Mouse (Mus musculus): ENCODE data around the gene Svs6. TPM values are rescaled to one million over a fixed set of nuclear protein-coding genes. Genes with fewer than 3 reads are reported as not detected.

Gene Svs6
- polyA plus RNA-seq, 1 experiment from 2014 or later: not detected

DNA sequence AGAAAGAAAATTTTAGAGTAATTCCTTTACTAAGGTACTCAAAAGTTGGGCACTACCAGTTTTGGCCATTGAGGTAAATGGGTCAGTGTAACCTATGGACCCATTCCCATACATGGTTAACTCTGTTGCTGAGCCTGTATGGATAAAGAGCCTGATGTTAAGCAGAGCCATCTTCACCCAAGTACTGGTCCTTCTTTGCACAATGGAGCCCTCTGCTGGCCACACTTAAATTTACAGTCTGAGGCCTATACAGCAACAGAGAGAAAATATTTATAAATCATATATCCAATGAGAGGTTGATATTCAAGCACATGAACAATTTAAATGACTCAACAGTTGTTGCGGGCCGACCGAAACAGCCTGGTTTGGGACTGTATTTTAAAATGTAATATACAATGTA lies 32.4 kb downstream of the Svs6 start:
- peaks cover 5% of the 10 kb centered on the region; the same call in 1 of the 2 replicates for H3K9me3 ChIP-seq (ENCODE audit: control insufficient read depth, low read length)
- no peaks in the 10 kb centered on the region for H3K36me3 ChIP-seq (ENCODE audit: control insufficient read depth, insufficient read depth, low read length)
- no peaks in the 10 kb centered on the region for H3K27me3 ChIP-seq (replicated peaks; ENCODE audit: control insufficient read depth, insufficient read depth, low read length)
- DNase-seq (ENCODE audit: low spot score): peak; percentile 11
- no peak for ATAC-seq (ENCODE audit: low read depth)
- no peak overlapping the region for H3K4me2 ChIP-seq (ENCODE audit: low read depth, low read length)
- no peak overlapping the region for H3K9ac ChIP-seq (ENCODE audit: low read depth, low read length)
- no peaks in the 10 kb centered on the region for H3K4me1 ChIP-seq (ENCODE audit: control insufficient read depth, insufficient read depth, low read length)
- H3K27ac ChIP-seq (replicated peaks; ENCODE audit: low read depth, low read length): no peak overlapping the region
- no peak overlapping the region for H3K4me3 ChIP-seq (ENCODE audit: low read depth, low read length)
- WGBS: 93% methylated on average over 3 of the region's 3 CpGs

DNA sequence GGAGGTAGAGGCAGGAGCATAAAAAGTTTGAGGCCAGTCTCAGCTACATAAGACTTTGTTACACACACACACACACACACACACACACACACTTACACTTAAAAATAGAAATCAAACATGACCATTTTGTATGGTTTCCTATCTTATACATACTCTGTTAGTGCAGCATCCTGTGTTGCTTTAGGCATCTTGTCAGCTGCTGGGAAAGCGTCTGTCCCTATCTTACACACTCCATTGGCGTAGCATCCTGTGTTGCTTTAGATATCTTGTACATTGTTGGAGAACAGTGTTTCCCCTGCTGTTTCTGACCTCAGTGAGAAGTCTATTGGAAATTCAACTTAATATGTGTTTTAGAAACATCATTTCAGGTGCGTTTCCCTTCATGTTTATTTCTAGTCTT lies 36.1 kb downstream of the Svs6 start:
- no peak for DNase-seq (ENCODE audit: low spot score)
- WGBS: 81% methylated on average over 3 of the region's 3 CpGs
- Histone ChIP-seq H3K4me3 (ENCODE audit: low read depth, low read length) (no peak overlapping the region), H3K36me3 (ENCODE audit: control insufficient read depth, insufficient read depth, low read length) (no peaks in the 10 kb centered on the region), H3K4me1 (ENCODE audit: control insufficient read depth, insufficient read depth, low read length) (no peaks in the 10 kb centered on the region), H3K9me3 (ENCODE audit: control insufficient read depth, low read length) (peaks cover 5% of the 10 kb centered on the region; the same call in 1 of the 2 replicates), H3K27ac (replicated peaks; ENCODE audit: low read depth, low read length) (no peak overlapping the region), H3K27me3 (replicated peaks; ENCODE audit: control insufficient read depth, insufficient read depth, low read length) (no peaks in the 10 kb centered on the region), H3K4me2 (ENCODE audit: low read depth, low read length) (no peak overlapping the region), H3K9ac (ENCODE audit: low read depth, low read length) (no peak overlapping the region)
- ATAC-seq (ENCODE audit: low read depth): no peak

DNA sequence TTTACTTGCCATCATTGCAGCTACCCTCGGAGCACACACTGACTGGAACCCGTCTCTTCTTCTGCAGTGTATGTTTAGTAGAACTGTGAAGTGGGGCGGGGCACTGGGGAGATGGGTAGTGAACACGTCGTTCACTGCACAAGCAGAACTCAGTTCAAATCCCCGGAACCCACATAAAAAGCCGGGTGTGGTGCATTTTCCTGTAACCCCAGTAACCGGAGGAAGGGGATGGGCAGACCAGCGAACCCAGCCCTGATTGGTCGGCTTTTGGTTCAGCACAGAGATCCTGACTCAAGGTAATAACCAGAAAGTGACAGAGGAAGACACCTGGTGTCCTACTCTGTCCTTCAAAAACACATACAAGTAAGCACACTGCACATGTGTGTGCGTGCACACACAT lies 36.8 kb downstream of the Svs6 start:
- ATAC-seq (ENCODE audit: low read depth) (no peak), DNase-seq (ENCODE audit: low spot score) (no peak)
- no peak overlapping the region for H3K9ac ChIP-seq (ENCODE audit: low read depth, low read length)
- H3K27ac ChIP-seq (replicated peaks; ENCODE audit: low read depth, low read length): no peak overlapping the region
- H3K27me3 ChIP-seq (replicated peaks; ENCODE audit: control insufficient read depth, insufficient read depth, low read length): no peaks in the 10 kb centered on the region
- H3K4me2 ChIP-seq (ENCODE audit: low read depth, low read length): no peak overlapping the region
- H3K4me3 ChIP-seq (ENCODE audit: low read depth, low read length): no peak overlapping the region
- WGBS: 85% methylated on average over 11 of the region's 11 CpGs
- H3K9me3 ChIP-seq (ENCODE audit: control insufficient read depth, low read length): peaks cover 5% of the 10 kb centered on the region; the same call in 1 of the 2 replicates
- no peaks in the 10 kb centered on the region for H3K4me1 ChIP-seq (ENCODE audit: control insufficient read depth, insufficient read depth, low read length)
- no peaks in the 10 kb centered on the region for H3K36me3 ChIP-seq (ENCODE audit: control insufficient read depth, insufficient read depth, low read length)

DNA sequence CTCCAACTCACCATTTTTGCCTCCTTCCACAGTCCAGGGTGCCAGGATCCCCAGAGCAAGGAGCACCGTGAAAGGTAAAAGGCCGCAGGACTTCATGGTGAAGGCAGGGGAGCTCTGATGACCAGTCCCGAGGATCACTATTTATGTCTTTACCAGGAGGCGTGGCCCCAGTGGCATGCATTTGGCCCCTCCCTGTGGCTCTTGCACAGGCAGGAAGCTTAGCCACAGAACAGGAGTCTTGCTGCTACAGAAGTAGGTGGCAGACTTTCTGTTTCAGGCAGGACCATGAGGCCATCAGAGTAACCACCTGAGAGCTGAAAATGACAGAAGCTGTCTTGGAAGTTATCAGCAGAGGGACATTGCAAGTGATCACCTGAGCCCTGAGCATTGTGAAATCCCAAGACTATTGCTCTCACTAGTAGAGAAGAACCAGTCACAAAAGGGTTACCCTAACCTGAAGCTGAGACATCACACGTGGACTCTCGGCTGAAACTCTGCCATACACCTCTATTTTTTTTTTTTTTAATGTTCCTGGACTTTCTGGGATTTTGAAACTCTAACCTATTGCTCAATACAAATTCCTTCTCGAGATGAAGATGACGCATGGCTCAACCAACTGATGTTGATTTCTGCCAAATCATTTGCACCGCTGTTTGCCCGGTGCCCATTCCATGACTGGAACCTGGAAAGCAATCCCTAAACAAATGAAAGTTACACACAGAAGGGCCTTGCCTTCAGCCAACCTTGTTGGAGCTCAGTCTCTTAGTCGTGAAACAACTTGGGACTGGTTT lies 39.8 kb downstream of the Svs6 start:
- no peak overlapping the region for H3K4me2 ChIP-seq (ENCODE audit: low read depth, low read length)
- no peak for DNase-seq (ENCODE audit: low spot score)
- no peak overlapping the region for H3K27ac ChIP-seq (replicated peaks; ENCODE audit: low read depth, low read length)
- ATAC-seq (ENCODE audit: low read depth): no peak
- H3K4me1 ChIP-seq (ENCODE audit: control insufficient read depth, insufficient read depth, low read length): no peaks in the 10 kb centered on the region
- no peak overlapping the region for H3K9ac ChIP-seq (ENCODE audit: low read depth, low read length)
- H3K4me3 ChIP-seq (ENCODE audit: low read depth, low read length): no peak overlapping the region
- no peaks in the 10 kb centered on the region for H3K27me3 ChIP-seq (replicated peaks; ENCODE audit: control insufficient read depth, insufficient read depth, low read length)
- 71% methylated on average over 11 of the region's 11 CpGs for WGBS
- no peaks in the 10 kb centered on the region for H3K9me3 ChIP-seq (ENCODE audit: control insufficient read depth, low read length)
- no peaks in the 10 kb centered on the region for H3K36me3 ChIP-seq (ENCODE audit: control insufficient read depth, insufficient read depth, low read length)

DNA sequence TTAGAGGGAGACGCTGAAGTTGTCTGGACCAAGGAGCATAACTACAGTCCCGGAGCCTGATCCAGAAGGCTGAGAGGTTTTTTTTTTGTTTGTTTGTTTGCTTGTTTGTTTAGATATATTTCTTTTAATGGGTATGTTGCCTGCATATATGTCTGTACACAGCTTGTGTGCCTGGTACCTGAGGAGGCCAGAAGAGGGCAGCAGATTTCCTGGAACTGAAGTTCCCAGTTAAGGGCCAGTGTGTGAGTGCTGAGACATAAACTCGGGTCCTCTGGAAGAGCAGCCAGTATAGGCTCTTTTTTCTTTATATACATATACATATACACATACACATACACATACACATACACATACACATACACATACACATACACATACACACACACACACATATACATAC lies 41.8 kb downstream of the Svs6 start:
- 80% methylated on average over 3 of the region's 3 CpGs for WGBS
- Histone ChIP-seq H3K4me2 (ENCODE audit: low read depth, low read length) (no peak overlapping the region), H3K27me3 (replicated peaks; ENCODE audit: control insufficient read depth, insufficient read depth, low read length) (no peaks in the 10 kb centered on the region), H3K27ac (replicated peaks; ENCODE audit: low read depth, low read length) (no peak overlapping the region), H3K9ac (ENCODE audit: low read depth, low read length) (no peak overlapping the region), H3K36me3 (ENCODE audit: control insufficient read depth, insufficient read depth, low read length) (no peaks in the 10 kb centered on the region), H3K9me3 (ENCODE audit: control insufficient read depth, low read length) (no peaks in the 10 kb centered on the region), H3K4me1 (ENCODE audit: control insufficient read depth, insufficient read depth, low read length) (no peaks in the 10 kb centered on the region), H3K4me3 (ENCODE audit: low read depth, low read length) (no peak overlapping the region)
- no peak for DNase-seq (ENCODE audit: low spot score)
- no peak for ATAC-seq (ENCODE audit: low read depth)

DNA sequence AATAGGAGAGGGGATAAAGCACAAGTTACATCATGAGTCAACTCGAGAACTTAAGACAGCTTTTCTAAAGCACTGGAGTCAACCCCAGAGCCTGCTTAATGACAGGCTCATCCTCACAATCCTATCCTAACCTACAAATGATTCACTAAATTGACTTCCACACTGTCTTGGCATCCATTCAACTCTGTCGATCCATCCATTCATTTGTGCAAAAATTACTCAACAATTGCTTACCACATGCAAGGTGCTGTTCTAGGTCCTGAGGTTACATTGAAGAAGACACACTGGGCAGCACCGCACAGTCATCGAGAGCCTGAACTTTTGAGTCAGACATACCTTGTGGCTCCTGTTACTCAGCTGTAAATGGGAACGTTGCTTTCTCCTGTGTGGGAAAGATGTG lies 42.5 kb downstream of the Svs6 start:
- H3K27ac ChIP-seq (replicated peaks; ENCODE audit: low read depth, low read length): no peak overlapping the region

DNA sequence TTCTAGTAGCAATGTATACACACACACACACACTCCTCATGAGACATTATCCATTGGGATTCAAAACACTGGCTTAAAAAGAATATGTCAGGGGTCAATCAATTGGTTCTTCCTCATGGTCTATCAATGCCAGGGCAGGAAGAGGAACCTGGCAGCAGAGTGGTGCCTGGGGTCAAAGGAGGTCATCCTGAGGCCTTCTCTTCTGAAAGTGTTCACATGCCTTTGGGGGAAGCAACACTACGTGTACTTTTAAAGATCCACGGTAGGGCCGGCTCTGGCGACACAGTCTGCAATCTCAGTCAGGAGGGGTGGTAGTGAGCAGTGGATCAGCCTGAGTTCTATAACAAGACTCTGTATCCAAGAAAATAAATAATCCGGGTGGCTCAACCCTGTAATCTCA lies 43.1 kb downstream of the Svs6 start:
- Histone ChIP-seq H3K27me3 (replicated peaks; ENCODE audit: control insufficient read depth, insufficient read depth, low read length) (no peaks in the 10 kb centered on the region), H3K9ac (ENCODE audit: low read depth, low read length) (no peak overlapping the region), H3K4me3 (ENCODE audit: low read depth, low read length) (no peak overlapping the region), H3K4me1 (ENCODE audit: control insufficient read depth, insufficient read depth, low read length) (no peaks in the 10 kb centered on the region), H3K36me3 (ENCODE audit: control insufficient read depth, insufficient read depth, low read length) (no peaks in the 10 kb centered on the region), H3K27ac (replicated peaks; ENCODE audit: low read depth, low read length) (no peak overlapping the region), H3K4me2 (ENCODE audit: low read depth, low read length) (no peak overlapping the region), H3K9me3 (ENCODE audit: control insufficient read depth, low read length) (no peaks in the 10 kb centered on the region)
- ATAC-seq (ENCODE audit: low read depth) (no peak), DNase-seq (ENCODE audit: low spot score) (no peak)
- WGBS: 59% methylated on average over 5 of the region's 5 CpGs

More for the DNA sequence above, 42.5 kb downstream of the Svs6 start:
- WGBS: 80% methylated on average over 5 of the region's 5 CpGs
- no peaks in the 10 kb centered on the region for H3K4me1 ChIP-seq (ENCODE audit: control insufficient read depth, insufficient read depth, low read length)
- H3K9ac ChIP-seq (ENCODE audit: low read depth, low read length): no peak overlapping the region
- ATAC-seq (ENCODE audit: low read depth) (no peak), DNase-seq (ENCODE audit: low spot score) (no peak)
- no peaks in the 10 kb centered on the region for H3K36me3 ChIP-seq (ENCODE audit: control insufficient read depth, insufficient read depth, low read length)
- no peaks in the 10 kb centered on the region for H3K9me3 ChIP-seq (ENCODE audit: control insufficient read depth, low read length)
- H3K27me3 ChIP-seq (replicated peaks; ENCODE audit: control insufficient read depth, insufficient read depth, low read length): no peaks in the 10 kb centered on the region
- no peak overlapping the region for H3K4me3 ChIP-seq (ENCODE audit: low read depth, low read length)
- no peak overlapping the region for H3K4me2 ChIP-seq (ENCODE audit: low read depth, low read length)

DNA sequence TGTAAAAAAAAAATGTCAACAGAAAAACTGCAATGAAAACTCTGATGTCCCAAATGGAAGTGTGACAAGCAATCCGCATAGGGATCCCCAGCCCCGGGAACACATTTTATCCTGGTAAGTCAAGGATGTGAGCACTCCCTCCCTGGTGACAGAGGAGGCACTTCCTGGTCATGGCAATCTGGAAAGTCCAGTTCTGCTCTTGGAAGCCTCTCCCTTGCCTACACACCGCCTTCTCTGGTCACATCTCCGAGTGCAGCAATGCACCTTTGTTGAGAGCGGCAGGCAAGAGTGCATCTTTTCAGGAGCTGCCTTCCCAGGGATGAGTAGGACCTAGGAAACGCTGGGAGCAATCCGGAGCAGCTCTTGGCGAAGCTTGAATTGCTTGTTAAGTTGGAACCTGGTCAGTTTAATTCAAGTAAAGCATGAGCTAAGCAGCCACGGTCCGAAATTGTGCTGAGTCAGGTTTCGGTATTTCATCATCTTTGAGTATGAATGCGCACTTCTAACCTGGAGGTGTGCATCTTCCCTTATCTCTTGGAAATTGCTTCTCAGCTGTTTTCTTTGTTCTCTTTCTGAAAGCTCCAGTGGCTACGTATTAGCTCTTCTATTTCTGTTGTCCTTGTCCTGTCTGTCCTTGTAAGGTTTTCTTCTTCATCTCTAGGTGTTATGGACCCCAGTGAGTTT lies 44.6 kb downstream of the Svs6 start:
- H3K4me1 ChIP-seq (ENCODE audit: control insufficient read depth, insufficient read depth, low read length): no peaks in the 10 kb centered on the region
- no peaks in the 10 kb centered on the region for H3K36me3 ChIP-seq (ENCODE audit: control insufficient read depth, insufficient read depth, low read length)
- WGBS: 29% methylated on average over 13 of the region's 13 CpGs
- H3K4me2 ChIP-seq (ENCODE audit: low read depth, low read length): no peak overlapping the region
- no peak overlapping the region for H3K4me3 ChIP-seq (ENCODE audit: low read depth, low read length)
- no peak overlapping the region for H3K9ac ChIP-seq (ENCODE audit: low read depth, low read length)
- DNase-seq (ENCODE audit: low spot score) (no peak), ATAC-seq (ENCODE audit: low read depth) (no peak)
- no peaks in the 10 kb centered on the region for H3K27me3 ChIP-seq (replicated peaks; ENCODE audit: control insufficient read depth, insufficient read depth, low read length)
- no peak overlapping the region for H3K27ac ChIP-seq (replicated peaks; ENCODE audit: low read depth, low read length)
- H3K9me3 ChIP-seq (ENCODE audit: control insufficient read depth, low read length): no peaks in the 10 kb centered on the region

DNA sequence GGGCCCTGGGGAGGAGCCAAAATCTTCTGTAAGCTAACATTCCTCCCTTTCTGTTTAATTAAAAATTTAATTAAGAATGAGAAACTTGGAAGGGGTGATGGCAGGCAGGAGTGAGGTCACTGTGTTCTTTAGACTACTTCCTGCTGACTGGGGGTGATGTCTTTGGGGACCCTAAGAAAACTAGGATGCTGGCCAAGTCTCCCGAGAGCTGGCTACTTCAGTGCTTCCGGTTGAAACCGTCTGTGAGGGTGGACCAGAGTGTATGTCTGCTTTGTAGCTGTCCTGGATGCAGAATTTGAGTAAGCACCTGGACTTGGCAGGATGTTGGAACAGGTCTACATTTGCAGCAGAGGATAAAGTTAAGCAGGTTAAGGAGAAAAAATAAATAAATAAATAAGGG lies 50.4 kb downstream of the Svs6 start:
- Histone ChIP-seq H3K27me3 (replicated peaks; ENCODE audit: control insufficient read depth, insufficient read depth, low read length) (no peaks in the 10 kb centered on the region), H3K4me1 (ENCODE audit: control insufficient read depth, insufficient read depth, low read length) (no peaks in the 10 kb centered on the region; the same call in 1 of the 2 replicates), H3K9me3 (ENCODE audit: control insufficient read depth, low read length) (no peaks in the 10 kb centered on the region), H3K9ac (ENCODE audit: low read depth, low read length) (no peak overlapping the region), H3K27ac (replicated peaks; ENCODE audit: low read depth, low read length) (no peak overlapping the region), H3K4me2 (ENCODE audit: low read depth, low read length) (no peak overlapping the region), H3K4me3 (ENCODE audit: low read depth, low read length) (no peak overlapping the region), H3K36me3 (ENCODE audit: control insufficient read depth, insufficient read depth, low read length) (no peaks in the 10 kb centered on the region)
- ATAC-seq (ENCODE audit: low read depth) (no peak), DNase-seq (ENCODE audit: low spot score) (no peak)
- 33% methylated on average over 3 of the region's 3 CpGs for WGBS

All from embryonic facial prominence, embryonic 14.5 days (tissue).